Mouse (Mus musculus) liver, embryonic 14.5 days (tissue): ENCODE measurements around the gene Mxd4.

Experiments
- CTCF ChIP-seq: IDR thresholded peaks from 2 replicates; pipeline ENCODE4 v1.5.1; 2016; ENCODE audit warnings: antibody characterized with exemption, low read depth, control low read depth
- EP300 ChIP-seq: IDR thresholded peaks from 2 replicates; pipeline ENCODE4 v1.6.1; 2016; ENCODE audit warnings: antibody characterized with exemption, low read depth

DNA sequence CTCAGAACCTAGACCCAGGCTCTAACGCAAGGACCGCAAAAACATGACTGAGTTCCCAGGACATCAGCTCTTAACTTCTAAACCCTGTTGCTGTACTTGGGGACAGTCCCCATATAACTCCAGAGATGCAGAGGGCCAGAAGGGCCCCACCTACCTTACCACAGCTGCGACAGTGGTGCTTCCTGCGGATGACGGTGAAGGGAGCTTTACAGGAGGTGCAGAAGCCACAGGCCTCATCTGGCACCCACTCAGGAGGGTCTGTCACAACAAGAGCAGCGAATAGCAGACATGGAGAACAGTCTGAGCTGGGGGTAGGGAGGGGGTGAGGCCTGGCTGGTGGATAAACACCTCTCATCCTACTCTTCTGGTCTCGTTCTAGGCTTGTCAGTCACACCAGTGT is 8.9 kb upstream of the Mxd4 start:
- TF ChIP-seq CTCF (no peak), EP300 (no peak)
